Mouse (Mus musculus): ENCODE measurements around the gene Olfr781. TPM values are rescaled to one million over a fixed set of nuclear protein-coding genes. Genes with fewer than 3 reads are reported as not detected.

Gene Olfr781
- polyA plus RNA-seq, 1 experiment from 2014 or later, result not detected

Other genes with a start within 250 kb of the Olfr781 start
- not detected in 2 replicates for gene Olfr767, start 245.9 kb upstream of the Olfr781 start, polyA plus RNA-seq (2015; fragmentation: Nextera tagmentation; extraction: Ambion mirVana)
- not detected in 2 replicates for gene Olfr768, start 229.5 kb upstream of the Olfr781 start, polyA plus RNA-seq (2015; fragmentation: Nextera tagmentation; extraction: Ambion mirVana)
- not detected in 2 replicates for gene Olfr769, start 211.0 kb upstream of the Olfr781 start, polyA plus RNA-seq (2015; fragmentation: Nextera tagmentation; extraction: Ambion mirVana)
- gene Olfr770, start 189.9 kb upstream of the Olfr781 start, polyA plus RNA-seq (2015; fragmentation: Nextera tagmentation; extraction: Ambion mirVana), result not detected in 2 replicates
- not detected in 2 replicates for gene Olfr771, start 164.1 kb upstream of the Olfr781 start, polyA plus RNA-seq (2015; fragmentation: Nextera tagmentation; extraction: Ambion mirVana)
- gene Olfr772, start 150.9 kb upstream of the Olfr781 start, polyA plus RNA-seq (2015; fragmentation: Nextera tagmentation; extraction: Ambion mirVana), result not detected in 2 replicates
- not detected in 2 replicates for gene Olfr773, start 141.4 kb upstream of the Olfr781 start, polyA plus RNA-seq (2015; fragmentation: Nextera tagmentation; extraction: Ambion mirVana)
- gene Olfr774, start 92.7 kb upstream of the Olfr781 start, polyA plus RNA-seq (2015; fragmentation: Nextera tagmentation; extraction: Ambion mirVana), result not detected in 2 replicates
- gene Olfr775, start 80.4 kb upstream of the Olfr781 start, polyA plus RNA-seq (2015; fragmentation: Nextera tagmentation; extraction: Ambion mirVana), result not detected in 2 replicates
- gene Olfr776, start 69.7 kb upstream of the Olfr781 start, polyA plus RNA-seq (2015; fragmentation: Nextera tagmentation; extraction: Ambion mirVana), result not detected in 2 replicates
- not detected in 2 replicates for gene Olfr777, start 57.4 kb upstream of the Olfr781 start, polyA plus RNA-seq (2015; fragmentation: Nextera tagmentation; extraction: Ambion mirVana)
- not detected in 2 replicates for gene Olfr780, start 10.7 kb upstream of the Olfr781 start, polyA plus RNA-seq (2015; fragmentation: Nextera tagmentation; extraction: Ambion mirVana)
- not detected in 2 replicates for gene Olfr782, start 20.0 kb downstream of the Olfr781 start, polyA plus RNA-seq (2015; fragmentation: Nextera tagmentation; extraction: Ambion mirVana)
- gene Olfr784, start 55.2 kb downstream of the Olfr781 start, polyA plus RNA-seq (2015; fragmentation: Nextera tagmentation; extraction: Ambion mirVana), result 0.05 and 0.06 TPM in 2 replicates
- gene Olfr785, start 76.6 kb downstream of the Olfr781 start, polyA plus RNA-seq (2015; fragmentation: Nextera tagmentation; extraction: Ambion mirVana), result not detected in 2 replicates
- gene Olfr786, start 98.5 kb downstream of the Olfr781 start, polyA plus RNA-seq (2015; fragmentation: Nextera tagmentation; extraction: Ambion mirVana), result not detected in 2 replicates
- not detected in 2 replicates for gene Olfr787, start 133.0 kb downstream of the Olfr781 start, polyA plus RNA-seq (2015; fragmentation: Nextera tagmentation; extraction: Ambion mirVana)
- not detected in 2 replicates for gene Olfr788, start 142.1 kb downstream of the Olfr781 start, polyA plus RNA-seq (2015; fragmentation: Nextera tagmentation; extraction: Ambion mirVana)
- not detected in 2 replicates for gene Olfr789, start 155.9 kb downstream of the Olfr781 start, polyA plus RNA-seq (2015; fragmentation: Nextera tagmentation; extraction: Ambion mirVana)
- not detected in 2 replicates for gene Olfr790, start 169.6 kb downstream of the Olfr781 start, polyA plus RNA-seq (2015; fragmentation: Nextera tagmentation; extraction: Ambion mirVana)
- not detected in 2 replicates for gene Olfr791, start 192.9 kb downstream of the Olfr781 start, polyA plus RNA-seq (2015; fragmentation: Nextera tagmentation; extraction: Ambion mirVana)
- not detected in 2 replicates for gene Olfr792, start 210.3 kb downstream of the Olfr781 start, polyA plus RNA-seq (2015; fragmentation: Nextera tagmentation; extraction: Ambion mirVana)
- not detected in 2 replicates for gene Olfr794, start 238.8 kb downstream of the Olfr781 start, polyA plus RNA-seq (2015; fragmentation: Nextera tagmentation; extraction: Ambion mirVana)